Mouse (Mus musculus): ENCODE results near the gene Usp33. TPM values are rescaled to one million over a fixed set of nuclear protein-coding genes. Genes with fewer than 3 reads are reported as not detected.

Gene Usp33
- total and polyA plus RNA-seq, 3 experiments: 38.3 to 54.7 (median 48.9) TPM

DNA sequence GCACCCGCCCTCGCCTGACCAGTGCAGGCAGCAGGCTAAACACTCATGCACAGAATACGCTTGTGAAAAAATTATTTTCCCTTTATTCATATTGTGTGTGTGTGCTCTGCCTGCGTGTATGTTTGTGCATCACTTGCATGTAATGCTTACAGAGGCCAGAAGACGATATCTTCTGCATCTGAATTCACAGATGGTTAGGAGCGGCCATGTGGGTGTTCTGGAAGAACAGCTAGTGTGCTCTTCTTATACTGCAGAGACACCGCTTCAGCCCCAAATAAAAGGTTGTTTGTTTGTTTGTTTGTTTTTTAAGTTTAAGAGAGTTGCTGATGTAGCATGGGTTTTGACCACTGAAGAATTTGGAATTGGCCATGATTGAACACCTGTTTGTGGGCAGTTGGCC lies 59.1 kb downstream of the Usp33 start:
- Histone ChIP-seq H3K9me3 (replicated peaks; ENCODE audit: low read length) (no peaks in the 10 kb centered on the region), H3K27ac (ENCODE audit: insufficient read depth, low read depth) (no peak overlapping the region), H3K4me1 (ENCODE audit: control insufficient read depth in 1 of 2, insufficient read depth in 2 of 2) (peaks cover 25 to 67% of the 10 kb centered on the region in 2 experiments), H3K9ac (ENCODE audit: insufficient read depth, low read depth) (no peak overlapping the region), H3K27me3 (replicated peaks) (no peaks in the 10 kb centered on the region), H3K79me2 (replicated peaks; ENCODE audit: control insufficient read depth, extremely low read depth, insufficient read depth, poor library complexity, severe bottlenecking) (peaks cover 99% of the 10 kb centered on the region), H3K36me3 (replicated peaks in 1 of 2; ENCODE audit: control insufficient read depth in 1 of 2, insufficient read depth in 1 of 2, low read length in 1 of 2) (peaks cover 0 to 34% of the 10 kb centered on the region in 2 experiments), H3K4me2 (ENCODE audit: insufficient read depth, low read depth, poor library complexity, severe bottlenecking) (no peak overlapping the region), H3K4me3 (replicated peaks in 1 of 3; ENCODE audit: low read depth in 2 of 3, low read length in 2 of 3, poor library complexity in 1 of 3) (no peak overlapping the region)
- DNase-seq (ENCODE audit: extremely low read depth): no peak
- dilution Hi-C loops (cut with MboI; ENCODE audit: extremely low pct_ligation_motif_present, extremely low pct_unique_long_range_greater_than_20kb, low sequenced_read_pairs) (no loop called here), in situ Hi-C loops (cut with MboI; ENCODE audit: low pct_ligation_motif_present, low pct_unique_long_range_greater_than_20kb, low sequenced_read_pairs) (no loop called here)
- TF ChIP-seq MYC (IDR thresholded peaks at IDR 0.05; ENCODE audit: low read depth, low read length): no peak
- TF ChIP-seq TBP (conservative IDR thresholded peaks at IDR 0.05; ENCODE audit: low read depth, low read length): no peak
- no peak for TF ChIP-seq ELF1 (IDR thresholded peaks at IDR 0.05; ENCODE audit: low read depth, low read length)
- TF ChIP-seq NELFE (IDR thresholded peaks at IDR 0.05; ENCODE audit: low read depth, low read length): no peak
- TF ChIP-seq UBTF (IDR thresholded peaks at IDR 0.05; ENCODE audit: low read depth, low read length): no peak
- no peak for TF ChIP-seq TCF12 (IDR thresholded peaks at IDR 0.05; ENCODE audit: low read depth, low read length)
- TF ChIP-seq MAFK (IDR thresholded peaks at IDR 0.05; ENCODE audit: insufficient replicate concordance, low read length): no peak
- no peak for TF ChIP-seq PAX5 (IDR thresholded peaks at IDR 0.05; ENCODE audit: low read length)
- TF ChIP-seq USF1 (IDR thresholded peaks at IDR 0.05; ENCODE audit: low read depth, low read length): no peak
- TF ChIP-seq GABPA (IDR thresholded peaks at IDR 0.05; ENCODE audit: insufficient replicate concordance, low read depth, low read length): no peak
- TF ChIP-seq NRF1 (IDR thresholded peaks at IDR 0.05; ENCODE audit: low read depth, low read length): no peak
- TF ChIP-seq RAD21 (IDR thresholded peaks at IDR 0.05; ENCODE audit: low read depth, low read length): no peak
- TF ChIP-seq SMC3 (IDR thresholded peaks at IDR 0.05; ENCODE audit: low read depth, low read length): no peak
- TF ChIP-seq E2F4 (IDR thresholded peaks at IDR 0.05; ENCODE audit: insufficient replicate concordance, low read depth, low read length): no peak
- no peak for TF ChIP-seq POLR2AphosphoS2 (IDR thresholded peaks at IDR 0.05; ENCODE audit: low read depth, low read length)
- TF ChIP-seq CTCF (conservative IDR thresholded peaks at IDR 0.05 in 1 of 2, IDR thresholded peaks at IDR 0.05 in 1 of 2; ENCODE audit: low read depth in 2 of 2, low read length in 2 of 2): no peak
- no peak for TF ChIP-seq ZKSCAN1 (IDR thresholded peaks at IDR 0.05; ENCODE audit: borderline replicate concordance, low read depth, low read length)
- TF ChIP-seq JUND (conservative IDR thresholded peaks at IDR 0.05; ENCODE audit: low read depth, low read length): no peak
- TF ChIP-seq BHLHE40 (IDR thresholded peaks at IDR 0.05; ENCODE audit: low read depth, low read length): no peak

DNA sequence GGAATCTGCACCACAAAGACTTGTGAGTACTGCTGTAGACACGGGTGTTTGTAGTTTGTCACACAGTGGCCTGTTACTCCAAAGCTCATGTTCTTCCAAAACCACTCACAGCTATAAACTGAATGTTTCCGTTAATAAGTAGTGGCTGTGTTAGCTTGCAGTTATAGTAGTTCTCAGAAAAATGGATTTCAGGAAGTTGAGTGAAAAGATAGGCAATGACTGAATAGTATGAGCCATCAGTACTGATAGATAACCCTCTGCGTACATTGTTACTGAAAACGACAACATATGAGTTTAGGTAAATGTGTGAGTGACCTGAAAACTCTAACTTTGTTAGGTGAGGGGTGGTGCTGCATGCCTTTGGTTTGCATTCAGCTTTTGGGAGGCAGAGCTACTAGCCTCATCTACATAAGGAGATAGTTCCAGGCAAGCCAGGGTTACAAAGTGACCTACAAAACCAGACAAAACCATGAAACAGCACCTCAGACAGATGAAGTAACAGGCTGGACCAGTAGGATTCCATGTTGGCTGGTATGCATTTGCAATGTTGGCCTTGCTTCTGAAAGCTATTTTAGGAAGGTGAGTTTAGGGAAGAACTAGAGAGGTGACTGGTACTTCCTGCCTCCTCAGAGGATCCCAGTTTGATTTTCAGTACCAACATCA lies 59.8 kb downstream of the Usp33 start:
- peaks cover 0 to 34% of the 10 kb centered on the region in 2 experiments for H3K36me3 ChIP-seq (replicated peaks in 1 of 2; ENCODE audit: control insufficient read depth in 1 of 2, insufficient read depth in 1 of 2, low read length in 1 of 2)
- in situ Hi-C loops (cut with MboI; ENCODE audit: low pct_ligation_motif_present, low pct_unique_long_range_greater_than_20kb, low sequenced_read_pairs): no loop called here
- peaks cover 99% of the 10 kb centered on the region for H3K79me2 ChIP-seq (replicated peaks; ENCODE audit: control insufficient read depth, extremely low read depth, insufficient read depth, poor library complexity, severe bottlenecking)
- no peaks in the 10 kb centered on the region for H3K27me3 ChIP-seq (replicated peaks)
- H3K27ac ChIP-seq (ENCODE audit: insufficient read depth, low read depth): no peak overlapping the region
- dilution Hi-C loops (cut with MboI; ENCODE audit: extremely low pct_ligation_motif_present, extremely low pct_unique_long_range_greater_than_20kb, low sequenced_read_pairs): no loop called here
- no peak overlapping the region for H3K9ac ChIP-seq (ENCODE audit: insufficient read depth, low read depth)
- DNase-seq (ENCODE audit: extremely low read depth): no peak
- no peak overlapping the region for H3K4me2 ChIP-seq (ENCODE audit: insufficient read depth, low read depth, poor library complexity, severe bottlenecking)
- no peak for TF ChIP-seq MAFK (IDR thresholded peaks at IDR 0.05; ENCODE audit: insufficient replicate concordance, low read length)
- TF ChIP-seq POLR2AphosphoS2 (IDR thresholded peaks at IDR 0.05; ENCODE audit: low read depth, low read length): no peak
- no peak for TF ChIP-seq BHLHE40 (IDR thresholded peaks at IDR 0.05; ENCODE audit: low read depth, low read length)
- H3K9me3 ChIP-seq (replicated peaks; ENCODE audit: low read length): no peaks in the 10 kb centered on the region
- H3K4me3 ChIP-seq (replicated peaks in 1 of 3; ENCODE audit: low read depth in 2 of 3, low read length in 2 of 3, poor library complexity in 1 of 3): no peak overlapping the region
- H3K4me1 ChIP-seq (ENCODE audit: control insufficient read depth in 1 of 2, insufficient read depth in 2 of 2): peaks cover 23 to 67% of the 10 kb centered on the region in 2 experiments

Measured in CH12.LX (cell line).